Mouse (Mus musculus) layer of hippocampus, postnatal 36 days (tissue): ENCODE measurements around the gene Tmem186. TPM values are rescaled to one million over a fixed set of nuclear protein-coding genes. Genes with fewer than 3 reads are reported as not detected.

Experiments used
- DNase-seq, 2 experiments: peaks; one replicate each; pipeline ENCODE4 v3.0.0; 2022
- total RNA-seq, 2 experiments: library from RNA; stranded (reverse); gene quantifications; 2 replicates each; pipeline ENCODE4 v1.2.3; 2021

Gene Tmem186
- 10 to 100 TPM; 11.0 to 12.9 TPM for total RNA-seq

- peak; percentile 85 for DNase-seq
These were observed at the start of gene Tmem186, which contains the start of gene Pmm2 for GRCm38 (mm10) chr16:8637217-8638051. Gene Tmem186 (minus strand): TSS chr16:8637712. Gene Pmm2 (plus strand): TSS chr16:8637674.

DNA sequence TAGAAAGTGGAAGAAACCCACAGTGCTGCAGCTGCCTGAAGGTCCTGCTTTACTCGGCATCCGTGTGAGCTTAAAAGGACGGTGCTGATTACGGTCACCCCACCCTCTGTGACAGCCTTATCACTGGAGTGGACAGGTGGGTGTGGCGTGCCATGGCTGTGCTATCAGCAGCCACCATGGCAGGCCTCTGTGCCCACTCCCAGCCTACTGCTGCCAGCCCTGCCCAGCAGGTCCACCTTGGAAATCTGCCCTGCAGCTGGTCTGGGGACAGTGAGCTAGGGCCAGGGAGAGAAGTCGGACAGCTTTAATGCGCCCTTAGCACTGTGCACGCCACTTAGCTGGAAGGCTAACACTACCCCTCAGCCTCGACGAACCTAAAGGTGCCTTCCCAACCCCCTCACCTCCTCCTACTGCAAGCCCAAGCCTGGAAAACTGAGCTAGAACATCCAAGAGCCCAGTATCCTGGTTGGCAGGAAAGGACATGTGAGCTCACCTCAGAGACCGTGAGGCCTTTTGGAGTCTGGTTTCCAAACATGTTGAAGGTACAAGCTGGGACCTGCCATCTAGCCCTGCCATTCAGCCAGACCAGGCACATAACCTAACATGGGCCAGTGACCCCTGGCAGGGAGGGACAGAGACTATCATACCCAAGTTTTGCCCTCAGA, 49.5 kb upstream of the Tmem186 start:
- DNase-seq: no peak

GRCm38 (mm10) chr16:8686121-8686870, 48.8 kb upstream of the Tmem186 start:
- peak; percentile 68 to 71 for DNase-seq

DNA sequence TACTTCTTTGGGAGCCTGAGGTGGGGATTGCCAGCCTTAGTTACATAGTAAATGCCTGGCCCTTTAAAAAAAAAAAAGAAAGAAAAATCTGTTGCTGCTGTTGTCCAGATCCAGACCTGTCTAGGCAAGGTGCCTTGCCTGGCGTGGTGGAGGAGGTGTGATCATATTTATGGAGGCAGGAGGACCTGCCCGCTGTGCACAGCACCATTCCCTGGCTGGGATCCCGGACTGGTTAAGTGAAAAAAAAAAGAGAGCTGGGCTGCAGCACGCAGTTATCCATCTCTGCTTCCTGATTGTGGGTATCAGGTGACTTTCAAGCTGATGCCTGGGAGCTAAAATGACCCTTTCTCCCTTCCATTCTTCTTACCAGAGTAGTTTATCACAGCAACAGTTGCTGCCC, 47.6 kb upstream of the Tmem186 start:
- DNase-seq: no peak

DNA sequence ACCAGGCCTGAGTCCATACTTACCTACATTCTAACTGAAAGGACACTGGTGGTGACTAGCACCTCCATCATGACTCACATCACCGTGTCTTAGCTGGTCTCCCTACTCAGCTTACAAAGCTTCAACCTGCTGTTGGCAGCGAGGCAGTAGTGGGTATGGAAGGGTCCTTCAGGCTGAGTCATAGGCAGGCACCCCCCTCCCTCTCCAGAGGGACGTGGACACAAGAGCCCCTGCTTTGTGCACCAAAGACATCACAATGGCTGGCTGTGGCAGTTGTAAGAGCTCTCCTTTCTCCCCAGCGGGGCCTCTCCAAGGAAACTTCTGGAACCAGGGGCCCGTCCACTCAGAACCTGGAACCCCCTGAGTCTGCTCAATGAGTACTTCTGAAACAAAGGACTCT, 43.0 kb upstream of the Tmem186 start, which contains the start of gene Gm5767:
TSS of gene Gm5767 (plus strand) at position 301 of the 400 bp plus-strand sequence.
- no peak for DNase-seq

- no peak for DNase-seq
These were observed 42.3 kb upstream of the Tmem186 start for GRCm38 (mm10) chr16:8679780-8680179.

GRCm38 (mm10) chr16:8678676-8679075, 41.2 kb upstream of the Tmem186 start:
- DNase-seq: no peak

GRCm38 (mm10) chr16:8678035-8678434, 40.5 kb upstream of the Tmem186 start:
- no peak for DNase-seq

GRCm38 (mm10) chr16:8676800-8677199, 39.3 kb upstream of the Tmem186 start:
- peak; percentile 28 to 34 for DNase-seq

- no peak for DNase-seq
These were observed 38.7 kb upstream of the Tmem186 start for GRCm38 (mm10) chr16:8676228-8676627.

- no peak for DNase-seq
These were observed 38.0 kb upstream of the Tmem186 start for GRCm38 (mm10) chr16:8675559-8675958.

GRCm38 (mm10) chr16:8674165-8674564, 36.7 kb upstream of the Tmem186 start:
- DNase-seq: no peak

DNA sequence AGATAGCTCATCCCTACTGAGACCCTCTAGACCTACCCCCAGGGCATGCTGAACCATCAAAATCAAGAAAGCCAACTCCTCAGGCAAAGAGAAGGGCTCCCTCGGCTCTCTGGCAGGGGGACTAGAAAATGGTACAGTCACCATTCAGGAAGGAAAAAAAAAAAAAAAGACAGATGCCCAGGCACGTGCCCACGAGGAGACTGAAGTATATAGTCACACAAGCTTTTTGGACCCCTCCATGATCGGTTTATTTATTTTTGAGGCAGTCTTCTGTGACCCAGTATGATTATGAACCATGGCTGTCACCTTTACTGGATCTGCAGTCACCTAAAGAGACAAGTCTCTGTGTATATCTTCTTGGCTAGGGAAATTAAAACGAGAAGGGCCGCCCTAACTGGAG, 35.8 kb upstream of the Tmem186 start:
- no peak for DNase-seq

DNA sequence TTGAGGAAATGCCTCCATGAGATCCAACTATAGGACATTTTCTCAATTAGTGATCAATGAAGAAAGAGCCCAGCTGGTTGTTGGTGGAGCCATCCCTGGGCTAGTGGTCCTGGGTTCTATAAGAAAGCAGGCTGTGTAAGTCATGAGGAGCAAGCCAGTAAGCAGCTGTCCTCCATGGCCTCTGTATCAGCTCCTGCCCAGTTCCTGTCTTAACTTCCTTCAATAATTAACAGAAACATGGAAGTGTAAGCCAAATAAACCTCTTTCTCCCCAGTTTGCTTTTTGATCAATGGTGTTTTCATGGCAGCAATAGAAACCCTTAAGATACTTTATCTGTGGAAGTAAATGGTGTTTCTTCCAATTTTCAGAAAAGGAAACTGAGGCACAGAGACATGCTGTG, 35.3 kb upstream of the Tmem186 start:
- DNase-seq: no peak

DNA sequence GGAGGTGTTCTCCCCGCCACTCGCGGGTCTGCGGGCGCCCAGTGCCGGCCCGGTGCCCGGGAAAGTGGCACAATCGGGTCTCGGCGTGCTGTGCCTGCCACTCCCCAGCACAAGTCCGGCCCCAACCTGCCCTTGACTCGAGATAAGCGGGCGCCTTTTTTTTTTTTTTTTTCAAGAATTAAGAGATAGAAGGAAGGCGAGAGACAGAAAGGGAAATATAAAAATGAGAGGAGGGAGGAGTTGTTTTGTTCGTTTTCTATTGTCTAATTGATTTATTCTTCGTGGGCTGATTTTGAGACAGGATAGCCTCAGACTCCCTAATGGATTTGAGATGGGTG, 34.8 kb upstream of the Tmem186 start:
- DNase-seq: no peak

- DNase-seq: peak; percentile 84 to 87
These were observed 34.2 kb upstream of the Tmem186 start, which contains the start of gene Carhsp1 for GRCm38 (mm10) chr16:8671551-8672349. Gene Carhsp1 (minus strand): TSS chr16:8672155.

DNA sequence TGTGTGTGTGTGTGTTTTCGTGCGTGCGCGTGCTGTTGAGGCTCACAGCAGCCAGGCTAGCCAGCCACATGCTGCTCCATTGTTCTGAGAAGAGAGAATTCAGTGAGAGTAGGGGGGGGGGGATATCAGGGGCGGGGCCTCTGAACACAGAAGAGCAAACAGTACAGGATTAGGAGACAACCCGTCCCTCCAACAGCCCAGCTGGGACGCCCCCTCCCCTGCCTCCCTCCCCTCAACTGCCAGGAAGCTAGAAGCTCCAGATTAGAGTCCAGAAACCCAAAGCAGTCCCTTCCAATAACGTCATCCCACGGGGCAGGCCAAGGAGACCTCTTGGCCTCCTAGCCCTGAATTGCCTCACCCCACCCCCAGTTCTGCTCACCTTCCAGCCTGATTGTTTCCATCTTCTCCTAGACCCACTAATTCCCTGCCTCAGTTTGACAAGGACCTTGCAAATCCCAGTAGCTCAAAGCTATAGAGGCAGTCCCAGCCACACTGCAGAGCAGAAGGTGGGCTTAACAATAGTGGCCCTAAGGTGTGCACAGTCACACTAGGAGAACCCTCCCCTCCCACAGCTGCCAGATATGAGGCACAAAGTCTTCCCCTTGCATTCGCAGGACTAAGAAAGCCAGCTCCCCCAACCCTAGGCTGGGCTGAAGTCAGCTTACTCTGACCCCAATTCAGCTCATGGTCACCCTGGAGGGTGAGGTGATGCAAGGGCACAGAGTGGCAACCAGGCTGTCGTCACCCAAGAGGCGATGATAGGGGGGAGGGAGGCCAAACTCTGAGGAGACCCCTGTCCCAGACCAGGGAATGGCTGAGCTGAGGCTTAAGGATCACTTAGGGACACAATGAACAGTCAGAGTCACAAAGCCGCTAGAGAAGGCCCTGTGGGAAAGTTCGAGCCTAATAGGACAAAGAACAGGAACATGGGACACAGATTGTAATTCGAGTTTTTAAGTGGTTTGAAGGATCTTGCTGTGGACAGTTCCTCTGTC, 32.8 kb upstream of the Tmem186 start:
- no peak for DNase-seq

GRCm38 (mm10) chr16:8669432-8669831, 31.9 kb upstream of the Tmem186 start:
- no peak for DNase-seq

GRCm38 (mm10) chr16:8668386-8668785, 30.9 kb upstream of the Tmem186 start:
- DNase-seq: no peak

DNA sequence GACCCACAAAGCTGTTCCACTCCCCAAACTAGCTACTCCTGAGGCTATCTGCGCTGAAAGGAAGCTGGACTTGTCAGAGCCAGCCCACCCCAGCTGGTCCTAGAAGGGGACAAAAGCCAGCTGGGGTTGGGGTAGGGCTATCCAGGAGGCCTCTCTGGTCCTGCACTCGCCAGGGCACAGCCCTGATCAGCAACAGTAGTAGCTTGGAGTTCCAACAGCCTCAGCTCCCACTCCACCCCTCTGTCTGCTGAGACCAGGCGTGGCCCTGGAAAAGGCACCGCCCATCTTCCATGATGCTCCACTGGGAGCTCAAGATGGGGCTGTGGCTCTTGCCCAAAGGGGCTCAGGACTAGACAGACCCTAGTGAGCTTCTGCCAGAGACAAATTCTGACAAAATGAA, 30.3 kb upstream of the Tmem186 start:
- no peak for DNase-seq

GRCm38 (mm10) chr16:8667261-8667660, 29.7 kb upstream of the Tmem186 start:
- DNase-seq: no peak
